Mouse (Mus musculus): ENCODE data around the gene Mrpl1. TPM values are rescaled to one million over a fixed set of nuclear protein-coding genes. Genes with fewer than 3 reads are reported as not detected.

Gene Mrpl1
- polyA plus RNA-seq, 1 experiment = 12.8 TPM

DNA sequence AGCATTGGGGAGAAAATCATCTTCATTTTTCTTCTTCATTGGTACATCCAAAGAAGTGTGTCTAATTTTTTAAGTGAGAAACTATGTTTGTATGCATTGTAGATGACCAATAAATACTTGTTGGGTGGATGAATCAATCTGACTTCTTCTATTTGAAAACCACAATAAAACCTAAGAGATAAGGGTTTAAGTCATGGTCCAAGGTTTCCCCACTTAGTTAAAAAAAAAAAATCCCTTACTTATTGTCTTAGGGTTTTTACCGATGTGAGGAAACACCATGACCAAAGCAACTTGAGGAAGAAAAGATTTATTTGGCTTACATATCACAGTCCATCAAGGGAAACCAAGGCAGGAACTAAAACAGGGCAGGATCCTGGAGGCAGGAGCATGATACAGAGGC is 19.5 kb upstream of the Mrpl1 start:
- Histone ChIP-seq H3K27me3 (ENCODE audit: control insufficient read depth, insufficient read depth, low read length) (no peaks in the 10 kb centered on the region), H3K4me3 (replicated peaks; ENCODE audit: insufficient read depth, low read depth, low read length) (no peak overlapping the region), H3K27ac (ENCODE audit: insufficient read depth, low read length) (no peak overlapping the region), H3K4me1 (ENCODE audit: control insufficient read depth, insufficient read depth, low read length) (no peaks in the 10 kb centered on the region)
- 98% methylated on average over 1 of the region's 1 CpGs for WGBS
- TF ChIP-seq POLR2A (IDR thresholded peaks at IDR 0.05; ENCODE audit: borderline replicate concordance, insufficient read depth, low read length) (no peak), CTCF (IDR thresholded peaks at IDR 0.05; ENCODE audit: borderline replicate concordance, insufficient read depth, low read depth, low read length) (no peak)
- no peak for DNase-seq

DNA sequence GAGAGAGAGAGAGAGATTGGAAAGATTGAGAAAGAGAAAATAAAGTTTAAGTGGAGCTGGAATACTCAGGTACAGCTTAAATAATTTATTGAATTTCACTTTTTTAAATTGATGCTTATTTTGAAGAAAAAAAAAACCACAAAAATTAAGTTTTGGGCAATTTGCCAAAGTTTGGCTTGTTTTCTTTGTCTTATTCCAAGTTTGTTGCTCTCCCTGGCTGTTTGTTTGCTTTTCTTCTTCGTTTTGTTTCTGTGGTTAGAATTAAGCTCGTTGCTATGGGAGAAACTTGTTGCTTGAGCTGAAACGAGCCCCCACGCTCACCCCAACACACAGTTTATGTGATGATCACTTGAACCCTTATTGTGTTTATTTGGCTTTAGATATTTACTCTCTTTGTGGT is 18.0 kb upstream of the Mrpl1 start:
- no peak for TF ChIP-seq CTCF (IDR thresholded peaks at IDR 0.05; ENCODE audit: borderline replicate concordance, insufficient read depth, low read depth, low read length)
- no peak for TF ChIP-seq POLR2A (IDR thresholded peaks at IDR 0.05; ENCODE audit: borderline replicate concordance, insufficient read depth, low read length)
- no peak overlapping the region for H3K27ac ChIP-seq (ENCODE audit: insufficient read depth, low read length)
- no peak overlapping the region for H3K4me3 ChIP-seq (replicated peaks; ENCODE audit: insufficient read depth, low read depth, low read length)
- H3K4me1 ChIP-seq (ENCODE audit: control insufficient read depth, insufficient read depth, low read length) = no peaks in the 10 kb centered on the region
- DNase-seq = no peak
- H3K27me3 ChIP-seq (ENCODE audit: control insufficient read depth, insufficient read depth, low read length) = no peaks in the 10 kb centered on the region
- 37% methylated on average over 4 of the region's 4 CpGs for WGBS

DNA sequence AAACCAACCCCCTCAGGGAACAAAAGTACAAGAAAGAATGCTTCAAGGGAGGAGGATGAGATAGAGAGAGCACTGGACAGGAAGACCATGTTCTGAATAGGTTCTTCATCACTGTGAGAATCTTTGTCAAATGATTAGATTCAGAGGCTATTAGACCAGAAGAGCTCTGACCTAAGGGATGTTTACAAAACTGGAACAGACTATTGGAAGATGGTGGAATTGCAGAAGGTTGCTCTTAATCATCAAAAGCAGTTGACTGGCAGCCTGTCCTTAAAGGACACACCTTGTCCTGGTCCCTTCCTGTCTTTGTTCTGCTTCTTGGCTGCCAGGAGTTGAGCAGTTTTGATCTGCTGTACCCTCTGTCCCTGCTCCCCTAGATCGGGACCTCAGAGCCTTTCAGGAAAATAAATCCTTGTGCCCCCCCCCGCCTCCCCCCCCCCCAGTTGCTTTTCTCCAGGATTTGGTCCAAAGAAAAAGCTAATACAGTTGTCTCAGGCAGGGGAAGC is 12.7 kb upstream of the Mrpl1 start:
- no peaks in the 10 kb centered on the region for H3K4me1 ChIP-seq (ENCODE audit: control insufficient read depth, insufficient read depth, low read length)
- H3K4me3 ChIP-seq (replicated peaks; ENCODE audit: insufficient read depth, low read depth, low read length) = no peak overlapping the region
- no peak overlapping the region for H3K27ac ChIP-seq (ENCODE audit: insufficient read depth, low read length)
- no peak for DNase-seq
- TF ChIP-seq CTCF (IDR thresholded peaks at IDR 0.05; ENCODE audit: borderline replicate concordance, insufficient read depth, low read depth, low read length) (no peak), POLR2A (IDR thresholded peaks at IDR 0.05; ENCODE audit: borderline replicate concordance, insufficient read depth, low read length) (no peak)
- 57% methylated on average over 2 of the region's 2 CpGs for WGBS
- H3K27me3 ChIP-seq (ENCODE audit: control insufficient read depth, insufficient read depth, low read length) = no peaks in the 10 kb centered on the region

DNA sequence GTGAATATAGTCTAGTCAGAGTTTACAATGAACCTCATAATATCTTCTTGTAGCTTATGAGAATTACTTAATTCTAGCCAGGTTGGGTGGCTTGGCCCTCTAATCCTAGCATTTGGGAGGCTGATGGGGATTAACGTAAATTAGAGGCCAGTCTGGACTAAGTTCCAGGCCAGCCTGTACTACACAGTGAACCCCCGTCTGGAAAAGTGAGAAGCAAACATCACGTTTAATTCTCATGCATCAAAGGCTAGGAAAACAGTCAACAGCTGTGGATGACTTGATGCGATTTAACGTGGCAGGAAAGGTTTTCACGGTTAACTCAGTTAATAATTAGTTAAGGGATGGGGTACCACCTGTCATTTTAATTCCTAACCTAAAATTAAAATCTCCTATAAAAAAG is 11.0 kb upstream of the Mrpl1 start:
- no peak for TF ChIP-seq CTCF (IDR thresholded peaks at IDR 0.05; ENCODE audit: borderline replicate concordance, insufficient read depth, low read depth, low read length)
- no peak for TF ChIP-seq POLR2A (IDR thresholded peaks at IDR 0.05; ENCODE audit: borderline replicate concordance, insufficient read depth, low read length)
- DNase-seq = no peak
- 33% methylated on average over 6 of the region's 6 CpGs for WGBS
- Histone ChIP-seq H3K27me3 (ENCODE audit: control insufficient read depth, insufficient read depth, low read length) (no peaks in the 10 kb centered on the region), H3K4me3 (replicated peaks; ENCODE audit: insufficient read depth, low read depth, low read length) (no peak overlapping the region), H3K27ac (ENCODE audit: insufficient read depth, low read length) (no peak overlapping the region), H3K4me1 (ENCODE audit: control insufficient read depth, insufficient read depth, low read length) (no peaks in the 10 kb centered on the region)

DNA sequence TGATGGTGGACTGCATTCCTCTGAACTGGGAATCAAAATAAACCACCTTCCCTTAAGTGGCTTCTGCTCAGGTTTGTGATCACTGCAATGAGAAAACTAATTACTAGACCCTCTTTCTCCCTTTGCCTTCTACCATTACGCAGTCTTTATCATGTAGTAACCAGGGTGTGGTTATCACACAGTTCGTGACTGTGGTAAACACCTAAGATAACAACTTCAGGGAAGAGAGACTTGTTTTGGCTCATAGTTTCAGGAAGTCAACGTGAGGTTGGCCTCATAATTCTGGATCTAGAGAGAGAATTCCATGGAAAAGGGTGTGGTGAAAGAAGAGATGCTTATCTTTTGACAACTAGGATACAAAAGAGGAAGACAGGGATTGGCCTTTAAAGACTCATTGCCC is 9.0 kb upstream of the Mrpl1 start:
- TF ChIP-seq CTCF (IDR thresholded peaks at IDR 0.05; ENCODE audit: borderline replicate concordance, insufficient read depth, low read depth, low read length) (no peak), POLR2A (IDR thresholded peaks at IDR 0.05; ENCODE audit: borderline replicate concordance, insufficient read depth, low read length) (no peak)
- WGBS = 82% methylated on average over 3 of the region's 3 CpGs

DNA sequence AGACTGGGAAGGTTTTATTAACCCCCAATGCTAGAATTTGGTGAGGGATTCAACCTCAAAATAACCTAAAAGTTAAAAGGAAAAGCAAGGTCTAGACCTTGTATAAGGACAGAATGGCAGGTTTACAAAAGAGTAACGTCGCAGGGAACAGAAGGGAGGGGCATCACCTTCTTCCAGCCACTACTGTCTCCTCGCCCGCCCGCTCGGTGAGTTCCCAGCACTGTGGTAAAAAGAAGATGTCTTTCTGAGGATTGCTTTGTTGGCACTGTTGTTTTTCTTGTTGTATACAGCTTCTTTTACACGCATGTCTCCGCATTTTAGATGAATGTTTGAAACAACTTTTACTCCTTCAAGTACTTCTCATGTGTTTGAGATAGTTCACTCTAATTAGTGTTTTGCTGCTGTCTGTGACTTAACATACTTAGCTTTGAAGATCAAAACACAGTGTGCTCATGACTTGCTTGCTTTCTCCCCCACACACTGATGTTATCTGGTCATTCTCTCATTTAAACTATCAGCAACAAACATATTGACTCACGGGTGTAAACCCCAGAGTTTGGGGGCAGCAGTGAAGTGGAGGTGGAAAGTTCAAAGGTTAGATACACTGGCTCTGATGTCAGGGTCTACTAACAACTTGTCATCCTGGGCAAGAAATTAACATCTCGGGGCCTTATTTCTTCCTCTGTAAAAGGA is 7.7 kb upstream of the Mrpl1 start:
- Histone ChIP-seq H3K4me3 (replicated peaks; ENCODE audit: insufficient read depth, low read depth, low read length) (no peak overlapping the region), H3K4me1 (ENCODE audit: control insufficient read depth, insufficient read depth, low read length) (no peaks in the 10 kb centered on the region), H3K27me3 (ENCODE audit: control insufficient read depth, insufficient read depth, low read length) (no peaks in the 10 kb centered on the region), H3K27ac (ENCODE audit: insufficient read depth, low read length) (no peak overlapping the region)
- TF ChIP-seq CTCF (IDR thresholded peaks at IDR 0.05; ENCODE audit: borderline replicate concordance, insufficient read depth, low read depth, low read length) (no peak), POLR2A (IDR thresholded peaks at IDR 0.05; ENCODE audit: borderline replicate concordance, insufficient read depth, low read length) (no peak)
- WGBS = 83% methylated on average over 10 of the region's 10 CpGs
- DNase-seq = no peak

More for the DNA sequence above, 9.0 kb upstream of the Mrpl1 start:
- Histone ChIP-seq H3K4me1 (ENCODE audit: control insufficient read depth, insufficient read depth, low read length) (no peaks in the 10 kb centered on the region), H3K4me3 (replicated peaks; ENCODE audit: insufficient read depth, low read depth, low read length) (no peak overlapping the region), H3K27me3 (ENCODE audit: control insufficient read depth, insufficient read depth, low read length) (no peaks in the 10 kb centered on the region), H3K27ac (ENCODE audit: insufficient read depth, low read length) (no peak overlapping the region)
- no peak for DNase-seq

DNA sequence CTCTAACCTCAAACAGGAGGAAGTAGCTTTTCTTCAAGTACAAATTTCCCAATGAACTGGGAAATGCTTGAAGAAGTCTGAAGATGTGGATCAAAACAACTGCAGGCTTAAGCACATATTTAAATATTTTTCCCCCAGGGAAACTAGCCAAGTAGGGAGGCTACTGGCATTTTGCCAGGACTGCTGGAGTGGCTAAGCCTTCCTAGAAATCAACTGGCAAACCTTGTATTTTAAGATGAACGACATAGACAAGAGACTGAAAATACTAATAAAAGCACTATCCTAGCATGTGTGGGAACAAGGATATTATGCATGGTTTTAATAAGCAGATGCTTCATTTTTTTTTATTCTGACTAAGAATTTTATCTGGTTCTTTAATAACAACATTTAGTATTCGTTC is 2.4 kb upstream of the Mrpl1 start:
- H3K27ac ChIP-seq (ENCODE audit: insufficient read depth, low read length) = no peak overlapping the region

DNA sequence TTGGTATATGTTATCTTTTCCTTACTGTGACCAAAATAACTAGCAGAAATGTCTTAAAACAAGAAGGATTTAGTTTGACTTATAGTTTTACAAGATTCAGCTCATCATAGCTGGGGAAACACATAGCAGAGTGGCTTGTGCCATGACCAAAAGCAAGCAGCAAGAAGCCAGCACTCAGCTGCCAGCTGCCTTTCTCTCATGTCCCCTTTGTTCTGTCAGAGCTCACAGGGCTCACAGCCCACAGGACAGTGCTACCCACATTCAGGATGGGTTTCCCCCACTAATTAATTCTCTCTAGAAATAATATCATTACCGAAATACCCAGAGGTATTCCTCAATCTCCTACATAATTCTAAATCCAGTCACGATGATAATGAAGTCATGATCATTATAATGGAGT is 1.8 kb upstream of the Mrpl1 start:
- H3K27ac ChIP-seq (ENCODE audit: insufficient read depth, low read length) = no peak overlapping the region
- H3K27me3 ChIP-seq (ENCODE audit: control insufficient read depth, insufficient read depth, low read length) = no peaks in the 10 kb centered on the region
- H3K4me3 ChIP-seq (replicated peaks; ENCODE audit: insufficient read depth, low read depth, low read length) = no peak overlapping the region
- TF ChIP-seq POLR2A (IDR thresholded peaks at IDR 0.05; ENCODE audit: borderline replicate concordance, insufficient read depth, low read length) = no peak
- no peak for TF ChIP-seq CTCF (IDR thresholded peaks at IDR 0.05; ENCODE audit: borderline replicate concordance, insufficient read depth, low read depth, low read length)
- no peak for DNase-seq
- H3K4me1 ChIP-seq (ENCODE audit: control insufficient read depth, insufficient read depth, low read length) = 0 out of 2 replicates have a peak, but pooled peaks cover 3% of the 10 kb centered on the region
- WGBS = 65% methylated on average over 2 of the region's 2 CpGs

More for the DNA sequence above, 2.4 kb upstream of the Mrpl1 start:
- DNase-seq = no peak
- 12% methylated on average over 2 of the region's 2 CpGs for WGBS
- no peaks in the 10 kb centered on the region for H3K27me3 ChIP-seq (ENCODE audit: control insufficient read depth, insufficient read depth, low read length)
- 0 out of 2 replicates have a peak, but pooled peaks cover 3% of the 10 kb centered on the region for H3K4me1 ChIP-seq (ENCODE audit: control insufficient read depth, insufficient read depth, low read length)
- TF ChIP-seq CTCF (IDR thresholded peaks at IDR 0.05; ENCODE audit: borderline replicate concordance, insufficient read depth, low read depth, low read length) (no peak), POLR2A (IDR thresholded peaks at IDR 0.05; ENCODE audit: borderline replicate concordance, insufficient read depth, low read length) (no peak)
- H3K4me3 ChIP-seq (replicated peaks; ENCODE audit: insufficient read depth, low read depth, low read length) = no peak overlapping the region
